Mouse (Mus musculus): ENCODE results near the gene Lmo7.

- no peak for TF ChIP-seq CTCF (IDR thresholded peaks at IDR 0.05; ENCODE audit: low read depth)
- TF ChIP-seq EP300 (IDR thresholded peaks at IDR 0.05; ENCODE audit: low read depth): no peak
Observed at GRCm38 (mm10) chr14:101852584-101853195, 122.9 kb downstream of the Lmo7 start.
